Mouse (Mus musculus): ENCODE measurements at regions not wholly inside any gene's neighbourhood (a gene's known extent, or its start where the extent isn't known, plus 50 kb on each side); places are given as distances from the start of the nearest gene placed in this dataset.

GRCm38 (mm10) chr1:52328507-52328906 lies 95.5 kb upstream of the Gls start:
- TF ChIP-seq CTCF (IDR thresholded peaks at IDR 0.05; ENCODE audit: low read depth, low read length) (no peak), POLR2A (IDR thresholded peaks at IDR 0.05; ENCODE audit: borderline replicate concordance, low read depth, low read length) (no peak)
